Mouse (Mus musculus): Measurements from ENCODE around the gene Acsbg2.

DNA sequence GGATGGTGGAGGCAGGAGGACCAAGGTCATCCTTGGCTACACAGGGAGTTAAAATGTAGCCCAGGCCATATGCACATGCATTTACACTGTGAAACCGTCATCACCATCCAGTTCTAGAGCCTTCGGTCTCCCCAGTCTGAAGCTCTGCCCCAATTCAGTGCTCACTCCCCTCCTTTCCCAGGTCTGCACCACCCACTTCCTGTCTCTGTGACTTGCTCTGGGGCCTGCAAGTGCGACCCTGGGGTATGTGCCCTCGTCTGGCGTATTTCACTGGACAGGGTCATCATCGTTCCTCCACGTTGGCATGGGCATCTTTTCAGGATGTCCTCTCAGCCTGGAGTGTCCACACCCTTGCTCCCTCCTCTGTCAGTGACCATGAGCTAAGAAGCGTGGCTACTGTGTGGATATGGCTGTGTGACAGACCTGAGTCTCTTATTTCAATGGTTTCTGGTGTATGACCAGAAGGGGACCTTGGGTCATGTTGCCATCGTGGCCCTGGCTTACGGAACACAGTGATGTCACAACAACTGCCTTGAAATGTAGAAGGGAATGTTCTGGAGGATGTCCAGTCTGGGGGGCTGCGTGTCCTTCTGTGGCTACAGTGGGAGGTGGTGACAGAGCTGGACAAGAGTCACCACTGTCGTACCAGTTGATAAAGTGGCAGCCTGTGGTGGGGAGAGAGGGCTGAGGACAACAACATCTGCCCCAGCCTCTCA is 847 bp upstream of the Acsbg2 start, which contains the start of gene 1700061G19Rik:
- TF ChIP-seq CTCF (IDR thresholded peaks at IDR 0.05; ENCODE audit: low read depth, low read length) (no peak), POLR2A (IDR thresholded peaks at IDR 0.05; ENCODE audit: borderline replicate concordance, low read depth, low read length) (no peak)

Measured in bone marrow macrophage, adult 2 months (primary cell).